Mouse (Mus musculus) urinary bladder, postnatal 14 days (tissue): ENCODE data around the gene Ctps2.

Experiments
- DNase-seq: peaks from one replicate; pipeline ENCODE4 v3.0.0; 2021; ENCODE audit warnings: low spot score

The Ctps2 gene

DNA sequence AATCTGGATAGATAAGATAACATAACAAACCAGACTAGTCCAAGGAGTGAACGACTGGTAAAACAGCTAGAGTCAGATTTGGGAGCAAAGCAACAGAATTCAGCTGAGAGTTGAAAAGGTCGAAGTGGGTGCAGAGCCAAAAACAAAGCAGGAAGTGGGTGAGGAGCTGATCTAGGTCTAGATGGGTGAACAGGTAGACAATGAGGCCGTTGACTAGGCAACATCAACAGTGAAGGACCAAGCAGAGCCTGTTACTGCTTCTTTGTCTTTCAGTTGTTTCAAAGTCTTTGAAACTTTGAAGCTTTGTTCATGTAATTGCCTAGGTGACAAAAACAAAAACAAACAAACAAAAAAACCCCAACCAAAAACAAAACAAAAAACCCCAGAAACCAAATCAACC is 75.2 kb downstream of the Ctps2 start:
- no peak for DNase-seq

DNA sequence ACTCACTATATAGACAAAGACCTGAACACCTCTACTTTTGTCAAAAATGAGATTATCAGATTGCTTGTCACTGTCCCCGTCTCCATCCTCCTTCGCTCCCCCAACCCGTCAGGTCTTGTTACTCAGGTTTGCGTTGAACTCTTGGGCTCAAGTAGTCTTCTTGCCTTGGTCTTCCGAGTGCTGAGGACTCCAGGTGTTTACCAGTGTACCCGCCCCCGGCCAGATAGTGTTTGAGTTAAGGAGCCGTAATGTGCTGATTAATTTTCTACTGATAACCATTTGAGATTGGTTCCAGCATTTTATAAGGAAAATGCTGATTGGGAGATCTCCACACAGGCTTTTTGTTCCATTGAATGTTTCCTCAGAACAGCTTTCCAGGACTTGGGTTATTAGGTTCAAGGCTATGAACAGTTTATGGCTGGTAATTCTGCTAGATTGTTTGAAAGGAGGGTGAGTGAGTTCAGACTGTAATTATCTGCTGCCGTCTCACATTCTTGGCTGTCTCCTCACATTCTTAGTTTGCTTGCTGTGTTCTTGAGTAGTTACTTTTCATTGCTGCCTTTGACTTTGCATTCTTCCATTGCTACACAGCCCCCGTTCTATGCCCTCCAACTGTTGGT is 85.9 kb downstream of the Ctps2 start:
- no peak for DNase-seq

- no peak for DNase-seq
Measured at GRCm38 (mm10) chrX:162991396-162991795, 90.4 kb downstream of the Ctps2 start.

GRCm38 (mm10) chrX:162992121-162992520 is 91.1 kb downstream of the Ctps2 start:
- no peak for DNase-seq

DNA sequence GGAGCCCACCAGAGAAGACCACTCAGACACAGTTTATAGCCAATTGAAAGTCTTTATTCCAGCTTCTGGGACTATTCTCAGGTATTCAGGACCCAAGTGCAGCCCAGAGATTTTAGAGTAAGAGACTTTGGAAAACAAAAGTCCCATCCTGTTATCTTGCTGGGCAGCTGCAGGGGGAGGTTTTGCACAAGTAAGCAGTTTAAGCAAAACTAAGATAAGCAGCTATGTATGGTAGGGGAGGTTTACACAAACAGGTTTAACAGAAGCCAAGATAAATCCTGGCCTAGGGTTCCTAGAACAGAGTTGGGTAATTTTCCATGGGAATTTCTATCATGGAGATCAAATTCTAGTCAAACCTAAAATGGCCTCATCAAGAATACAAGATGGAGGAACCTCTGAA is 126.8 kb downstream of the Ctps2 start:
- DNase-seq: no peak

DNA sequence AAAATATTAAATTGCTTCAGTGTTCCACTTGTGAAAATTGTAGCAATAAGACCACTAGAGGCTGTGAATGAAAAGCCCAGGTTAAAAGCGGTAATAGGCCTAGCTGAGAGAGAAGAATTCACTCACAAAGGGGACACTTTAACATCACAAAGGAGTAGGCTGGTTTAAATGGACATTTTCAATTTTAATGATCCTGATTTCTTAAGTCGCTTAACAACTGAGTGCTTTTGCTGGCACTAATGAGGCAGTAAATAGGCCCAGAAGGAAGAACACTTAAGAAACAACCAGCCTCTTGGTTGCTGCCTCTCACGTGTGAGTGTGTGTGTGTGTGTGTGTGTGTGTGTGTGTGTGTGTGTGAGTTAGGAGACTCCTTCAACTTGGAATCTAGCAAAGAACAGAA is 137.7 kb downstream of the Ctps2 start:
- no peak for DNase-seq

- DNase-seq: no peak
Measured at GRCm38 (mm10) chrX:163042771-163043170, 141.7 kb downstream of the Ctps2 start.

DNA sequence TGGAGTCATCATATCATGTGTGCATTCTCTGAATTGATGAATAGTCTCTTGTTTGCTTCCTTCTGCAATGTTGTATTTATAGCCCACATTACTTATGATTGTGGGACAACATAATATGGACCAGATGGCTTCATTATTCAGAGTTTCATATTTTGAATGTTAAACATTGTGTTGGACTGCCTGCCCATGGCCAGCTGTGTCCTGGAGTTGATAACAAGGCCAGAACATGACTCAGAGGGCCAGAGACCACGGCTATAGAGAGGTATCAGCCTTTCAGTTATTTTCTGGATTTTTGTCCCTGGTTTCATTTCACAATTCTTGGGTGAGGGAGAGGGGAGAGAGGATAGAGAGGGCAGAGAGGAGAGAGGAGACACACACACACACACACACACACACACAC is 162.9 kb downstream of the Ctps2 start:
- DNase-seq: no peak
